Mouse (Mus musculus) erythroid progenitor cell, adult 5-6 weeks (primary cell): ENCODE measurements at regions not wholly inside any gene's neighbourhood (a gene's known extent, or its start where the extent isn't known, plus 50 kb on each side); places are given as distances from the start of the nearest gene placed in this dataset.

ENCODE experiments used
- ATAC-seq: replicated peaks from 2 replicates; pipeline ENCODE4 v1.8.0; 2016; ENCODE audit warnings: moderate number of reproducible peaks, mild to moderate bottlenecking, moderate TSS enrichment, inconsistent platforms; ENCODE audit not compliant: poor library complexity, low FRiP score, severe bottlenecking

GRCm38 (mm10) chr1:194107271-194107938 is 510.6 kb upstream of the Plxna2 start:
- ATAC-seq: no peak

- no peak for ATAC-seq
These were observed 528.0 kb upstream of the Plxna2 start for GRCm38 (mm10) chr1:194089918-194090548.

- ATAC-seq: no peak
These were observed 559.5 kb upstream of the Plxna2 start for GRCm38 (mm10) chr1:194058512-194058911.

GRCm38 (mm10) chr1:194056544-194056943 is 561.5 kb upstream of the Plxna2 start:
- ATAC-seq: no peak

GRCm38 (mm10) chr1:194049746-194050351 is 568.2 kb upstream of the Plxna2 start:
- no peak for ATAC-seq

GRCm38 (mm10) chr1:194041393-194042352 is 576.3 kb upstream of the Plxna2 start:
- no peak for ATAC-seq

GRCm38 (mm10) chr1:194038711-194039110 is 579.3 kb upstream of the Plxna2 start:
- no peak for ATAC-seq

- no peak for ATAC-seq
These were observed 583.7 kb upstream of the Plxna2 start for GRCm38 (mm10) chr1:194034199-194034883.

GRCm38 (mm10) chr1:194032603-194033002 is 585.4 kb upstream of the Plxna2 start:
- ATAC-seq: no peak

GRCm38 (mm10) chr1:194030651-194031228 is 587.3 kb upstream of the Plxna2 start:
- ATAC-seq: no peak

- ATAC-seq: no peak
These were observed 590.9 kb upstream of the Plxna2 start for GRCm38 (mm10) chr1:194026958-194027692.

- ATAC-seq: no peak
These were observed 591.8 kb upstream of the Plxna2 start for GRCm38 (mm10) chr1:194026213-194026612.

- no peak for ATAC-seq
These were observed 598.7 kb upstream of the Plxna2 start for GRCm38 (mm10) chr1:194019282-194019681.

- no peak for ATAC-seq
These were observed 622.1 kb upstream of the Camk1g start for GRCm38 (mm10) chr1:193992226-193992625.

- ATAC-seq: no peak
These were observed 620.0 kb upstream of the Camk1g start for GRCm38 (mm10) chr1:193989956-193990675.

- ATAC-seq: no peak
These were observed 619.1 kb upstream of the Camk1g start for GRCm38 (mm10) chr1:193988970-193989904.

- no peak for ATAC-seq
These were observed 610.5 kb upstream of the Camk1g start for GRCm38 (mm10) chr1:193980571-193980970.
